Mouse (Mus musculus) retina, embryonic 14.5 days (tissue): ENCODE measurements around the gene Espn.

Experiments
- DNase-seq: peaks from one replicate; pipeline ENCODE4 v3.0.0-alpha.2; 2015; ENCODE audit warnings: low spot score

Espn gene

DNA sequence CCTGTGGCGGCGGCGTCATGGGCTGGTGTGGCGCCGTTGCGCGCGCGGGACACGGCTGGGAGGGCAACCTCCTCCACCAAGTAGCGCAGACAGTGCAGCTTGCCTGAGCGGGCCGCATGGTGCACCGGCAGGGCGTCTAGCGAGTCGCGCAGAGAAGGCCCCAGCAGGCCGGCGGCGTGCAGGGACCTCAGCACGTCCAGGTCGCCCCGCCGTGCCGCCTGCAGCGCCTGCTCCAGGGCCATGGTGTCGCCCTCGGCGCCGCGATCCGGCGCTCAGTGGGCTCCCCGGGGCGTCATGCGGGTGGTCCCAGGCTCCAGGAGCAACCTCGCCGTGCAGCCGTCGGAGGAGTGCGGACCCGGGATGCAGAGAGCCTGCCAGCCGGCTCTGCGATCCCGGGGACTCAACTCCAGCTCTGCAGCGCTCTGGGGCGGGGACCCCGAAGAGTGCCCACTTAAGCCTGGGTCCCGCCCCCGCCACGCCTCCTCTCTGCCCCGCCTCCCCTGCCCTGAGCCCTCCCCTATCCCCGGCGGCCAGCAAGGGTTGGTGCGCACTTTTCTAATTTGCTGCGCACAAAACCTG is at the start of gene Espn:
Espn (minus strand) TSS at position 406 of the 579 bp plus-strand sequence.
- peak; percentile 74 for DNase-seq

DNA sequence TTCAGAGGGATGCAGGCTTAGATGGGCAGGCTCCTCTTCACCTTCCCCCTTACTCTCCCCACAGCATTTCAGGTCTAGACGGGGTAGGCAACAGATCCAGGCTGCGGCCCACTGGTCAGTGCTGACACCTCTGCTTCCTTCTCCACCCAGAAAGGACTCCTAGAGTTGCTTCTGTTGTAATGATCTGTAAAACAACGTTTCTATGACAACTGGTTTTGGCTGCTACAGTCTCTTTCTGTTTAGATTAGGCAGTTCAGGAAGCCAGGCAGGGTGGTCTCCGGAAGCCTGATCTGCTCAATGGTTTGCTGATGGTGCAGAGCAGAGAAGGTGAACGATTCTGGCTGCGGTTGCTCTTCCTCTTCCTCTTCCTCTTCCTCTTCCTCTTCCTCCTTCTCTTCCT is 49.3 kb upstream of the Espn start:
- DNase-seq: no peak

DNA sequence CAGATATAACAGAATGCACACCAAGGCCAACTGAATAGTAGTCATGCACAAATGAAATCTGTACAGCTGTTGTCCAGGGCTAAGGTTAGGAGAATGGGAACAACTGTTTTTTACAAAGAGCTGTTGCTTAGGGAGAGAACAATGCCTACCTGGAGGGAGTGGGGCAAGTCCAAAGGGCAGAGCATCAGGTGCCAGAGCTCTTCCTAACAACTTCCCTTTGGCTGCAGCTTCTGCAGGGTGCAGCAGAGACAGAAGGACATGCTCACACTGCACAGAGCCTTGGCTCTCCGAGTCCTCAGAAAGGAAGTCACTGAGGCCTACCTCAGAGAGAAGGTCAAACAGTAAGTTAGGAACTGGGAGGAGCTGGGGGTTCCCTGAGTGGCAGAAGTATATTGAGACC is 47.4 kb upstream of the Espn start:
- no peak for DNase-seq

DNA sequence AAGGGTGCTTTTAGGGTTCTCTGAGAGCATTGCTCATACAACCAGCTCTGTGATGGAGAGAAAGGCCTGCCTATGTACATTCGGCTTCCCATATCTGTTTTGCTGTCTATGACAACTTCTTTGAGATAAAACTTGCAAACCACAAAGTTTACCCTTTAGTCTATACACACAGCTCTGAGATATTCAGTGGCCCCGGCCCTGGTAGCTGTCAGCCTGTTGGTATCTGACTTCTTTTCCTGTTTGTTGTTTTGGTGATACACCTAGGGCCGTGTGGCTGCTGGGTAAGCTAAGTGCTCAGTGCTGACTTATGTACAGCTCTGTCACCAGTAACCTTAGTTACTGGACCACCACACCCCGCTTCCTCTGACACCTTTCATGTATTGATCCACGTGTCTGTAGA is 45.4 kb upstream of the Espn start:
- no peak for DNase-seq

DNA sequence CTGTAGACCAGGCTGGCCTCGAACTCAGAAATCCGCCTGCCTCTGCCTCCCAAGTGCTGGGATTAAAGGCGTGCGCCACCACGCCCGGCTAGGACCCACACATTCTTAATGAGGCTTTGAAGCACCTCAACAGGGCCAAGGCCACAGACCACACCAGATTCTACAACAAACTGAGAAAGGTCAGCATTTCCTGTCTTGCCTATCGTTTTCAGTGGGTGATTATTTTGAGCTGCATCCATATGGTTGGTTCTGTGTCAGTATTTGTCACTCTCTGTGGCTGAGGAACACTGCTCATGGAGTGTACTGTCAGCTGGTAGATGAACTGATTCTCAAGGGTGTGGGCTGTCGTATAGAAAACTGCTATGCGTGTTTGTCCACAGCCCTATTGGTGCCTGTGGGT is 44.1 kb upstream of the Espn start:
- no peak for DNase-seq

DNA sequence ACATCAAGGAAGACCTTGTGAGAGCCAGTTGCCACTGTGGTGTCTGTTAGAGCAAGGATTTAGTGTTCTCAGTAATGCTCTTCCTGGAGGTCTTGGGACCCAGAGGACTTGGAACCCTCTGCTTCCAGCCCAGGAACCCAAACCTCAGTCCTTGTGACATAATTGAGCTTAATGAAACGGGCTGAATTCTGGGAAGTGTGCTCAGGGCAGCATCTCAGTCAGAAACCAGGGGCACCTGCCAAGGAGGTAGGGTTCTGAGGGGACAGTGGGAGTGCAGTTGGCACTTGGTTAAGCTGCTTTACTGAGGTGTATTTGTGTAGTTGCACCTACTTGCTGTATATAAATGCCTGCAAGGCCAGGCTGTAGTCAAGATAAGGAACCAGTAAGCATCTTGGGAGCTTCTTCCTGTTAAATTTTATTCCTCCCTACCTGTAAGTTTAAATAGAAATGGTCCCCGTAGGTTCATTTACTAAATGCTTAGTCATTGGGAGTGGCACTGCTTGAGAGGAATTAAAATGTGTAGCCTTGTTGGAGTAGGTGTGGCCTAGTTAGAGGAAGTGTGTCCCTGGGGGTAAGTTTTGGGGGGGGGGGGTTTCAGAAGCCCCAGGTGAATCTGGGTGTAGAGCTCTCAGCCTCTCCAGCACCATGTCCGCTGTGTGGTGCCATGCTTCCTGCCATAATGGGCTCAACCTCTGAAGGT is 42.5 kb upstream of the Espn start:
- DNase-seq: no peak

DNA sequence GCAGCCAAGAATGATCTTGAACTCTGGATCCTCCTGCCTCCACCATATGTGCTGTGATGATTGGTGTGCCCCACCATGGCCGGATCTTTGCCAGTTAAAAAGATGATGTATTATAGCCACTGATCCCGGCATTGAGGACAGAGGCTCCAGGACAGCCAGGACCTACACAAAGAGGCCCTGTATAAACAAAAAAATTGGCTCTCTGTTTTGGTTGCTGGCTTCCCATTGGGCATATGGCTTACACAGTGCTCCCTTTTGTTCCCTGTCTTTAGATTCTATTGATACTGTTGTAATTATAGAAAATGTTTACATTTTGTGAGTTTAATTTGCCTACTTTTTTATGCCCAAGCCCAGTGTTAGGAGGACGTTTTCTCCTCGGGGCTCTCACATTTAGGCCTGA is 40.4 kb upstream of the Espn start:
- no peak for DNase-seq

DNA sequence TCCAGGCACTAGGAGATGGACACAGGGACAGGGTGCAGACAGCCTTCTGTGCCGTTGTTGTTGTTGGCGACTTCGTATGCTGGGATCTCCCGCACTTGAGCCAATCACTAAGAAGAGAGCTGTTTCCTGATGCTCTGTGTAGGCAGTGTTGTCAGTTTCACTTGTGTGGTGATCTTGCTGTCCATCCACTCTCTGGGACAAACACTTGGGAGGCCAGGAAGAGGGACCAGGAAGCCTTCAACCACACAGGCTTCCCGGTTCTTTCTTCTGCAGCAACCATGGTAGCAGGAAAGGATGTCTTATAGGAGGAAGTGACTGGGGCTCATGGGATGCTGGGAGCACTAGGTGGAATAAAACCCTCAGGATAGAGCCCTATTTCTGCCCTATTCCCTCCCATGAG is 38.5 kb upstream of the Espn start:
- DNase-seq: no peak

DNA sequence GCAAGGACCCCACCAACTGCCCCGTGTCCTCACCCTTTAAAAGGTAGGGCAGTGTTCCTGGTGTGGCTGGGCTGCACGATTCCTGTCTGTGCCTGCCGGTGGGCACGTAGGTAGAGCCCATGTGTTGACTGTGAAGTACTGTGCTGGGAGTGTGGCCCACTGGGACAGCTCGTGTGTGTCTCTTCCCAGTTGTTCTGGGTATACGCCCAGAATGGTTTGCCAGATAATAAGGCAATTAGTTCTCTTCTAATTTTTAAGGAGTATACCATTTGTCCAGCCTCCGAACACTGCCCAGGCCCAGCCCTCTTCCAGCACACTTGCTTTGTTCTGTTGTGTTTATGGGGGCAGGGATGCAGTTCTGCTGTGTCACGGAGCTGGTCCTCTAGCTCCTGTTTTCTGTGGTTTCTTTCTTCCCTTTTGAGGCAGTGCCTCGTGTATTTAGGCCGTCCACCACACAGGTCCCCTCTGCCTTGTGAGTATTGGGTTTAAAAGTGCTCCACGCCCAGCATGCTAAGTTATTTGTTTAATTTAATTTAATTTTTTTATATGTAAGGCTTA is 38.0 kb upstream of the Espn start:
- no peak for DNase-seq

DNA sequence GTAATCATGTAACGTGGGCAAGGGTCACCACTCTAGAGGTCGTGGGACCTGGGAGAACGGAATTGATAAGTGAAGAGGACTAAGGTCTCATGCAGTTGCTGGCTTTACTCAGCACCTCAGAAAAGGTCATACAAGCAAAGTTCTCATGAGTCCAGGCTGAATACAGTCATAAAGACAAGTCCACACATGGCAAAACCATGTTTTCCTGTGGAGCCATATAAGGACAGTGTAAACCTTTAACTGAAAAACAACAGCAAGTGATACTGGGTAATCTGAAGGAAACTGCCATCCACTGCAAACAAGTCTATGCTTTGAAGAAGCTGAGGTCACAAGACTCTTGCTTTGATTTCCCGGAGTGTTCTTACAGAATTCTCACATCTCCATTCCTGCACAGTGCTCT is 37.5 kb upstream of the Espn start:
- DNase-seq: no peak

DNA sequence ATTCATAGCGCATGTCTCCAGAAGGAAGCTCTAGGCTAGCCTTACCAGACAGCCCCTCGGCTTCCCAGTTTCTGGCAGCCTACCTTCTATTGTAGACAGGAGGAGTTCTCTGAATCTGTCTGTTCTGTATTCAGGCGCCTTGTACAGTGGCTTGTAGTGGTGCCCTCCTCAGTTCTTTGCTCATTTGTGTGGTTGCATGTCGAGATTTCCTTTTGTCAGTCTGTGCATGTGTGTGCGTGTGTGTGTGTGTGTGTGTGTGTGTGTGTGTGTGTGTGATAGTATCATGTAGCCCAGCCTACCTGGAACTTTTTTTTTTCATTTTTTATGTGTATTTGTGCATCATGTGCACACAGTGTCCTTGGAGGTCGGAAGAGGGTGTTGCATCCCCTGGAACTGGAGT is 36.9 kb upstream of the Espn start:
- DNase-seq: no peak

DNA sequence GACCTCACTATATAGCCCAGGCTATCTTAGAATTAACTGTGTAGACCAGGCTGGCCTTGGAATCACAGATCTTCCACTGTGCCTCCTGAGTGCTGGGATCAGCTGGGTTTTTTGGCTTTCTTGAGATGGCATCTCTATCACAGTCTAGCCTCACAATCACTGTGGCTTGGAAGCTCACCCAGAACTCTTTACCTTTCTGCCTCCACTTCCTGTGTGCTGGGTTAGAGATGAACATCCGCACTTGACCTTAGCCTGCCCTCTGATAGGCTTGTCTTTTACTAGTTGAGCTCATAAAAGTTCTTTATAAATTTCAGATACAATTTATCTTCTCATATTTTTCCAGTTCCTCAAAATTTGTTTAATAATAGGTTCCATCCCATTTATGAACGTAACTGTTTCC is 36.5 kb upstream of the Espn start:
- DNase-seq: no peak

DNA sequence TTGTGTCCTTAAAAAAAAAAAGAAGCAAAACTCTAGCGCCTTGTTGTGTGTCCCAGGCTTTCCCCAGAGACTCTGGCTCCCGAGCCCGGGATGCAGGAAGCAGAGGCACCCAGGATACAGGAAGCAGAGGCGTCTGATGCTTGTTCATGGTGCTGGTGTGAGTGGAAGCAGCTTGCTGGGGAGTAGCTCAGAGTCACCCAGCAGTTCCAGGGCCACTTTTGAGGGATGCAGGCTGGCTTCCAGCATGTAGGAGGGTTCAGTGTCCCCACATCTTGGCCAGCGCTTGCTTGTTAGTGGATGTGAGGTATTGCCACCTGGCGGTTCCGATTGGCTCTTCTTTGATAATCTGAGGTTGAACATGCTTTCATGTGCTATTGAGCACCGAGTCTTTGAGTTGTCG is 35.0 kb upstream of the Espn start:
- DNase-seq: no peak

DNA sequence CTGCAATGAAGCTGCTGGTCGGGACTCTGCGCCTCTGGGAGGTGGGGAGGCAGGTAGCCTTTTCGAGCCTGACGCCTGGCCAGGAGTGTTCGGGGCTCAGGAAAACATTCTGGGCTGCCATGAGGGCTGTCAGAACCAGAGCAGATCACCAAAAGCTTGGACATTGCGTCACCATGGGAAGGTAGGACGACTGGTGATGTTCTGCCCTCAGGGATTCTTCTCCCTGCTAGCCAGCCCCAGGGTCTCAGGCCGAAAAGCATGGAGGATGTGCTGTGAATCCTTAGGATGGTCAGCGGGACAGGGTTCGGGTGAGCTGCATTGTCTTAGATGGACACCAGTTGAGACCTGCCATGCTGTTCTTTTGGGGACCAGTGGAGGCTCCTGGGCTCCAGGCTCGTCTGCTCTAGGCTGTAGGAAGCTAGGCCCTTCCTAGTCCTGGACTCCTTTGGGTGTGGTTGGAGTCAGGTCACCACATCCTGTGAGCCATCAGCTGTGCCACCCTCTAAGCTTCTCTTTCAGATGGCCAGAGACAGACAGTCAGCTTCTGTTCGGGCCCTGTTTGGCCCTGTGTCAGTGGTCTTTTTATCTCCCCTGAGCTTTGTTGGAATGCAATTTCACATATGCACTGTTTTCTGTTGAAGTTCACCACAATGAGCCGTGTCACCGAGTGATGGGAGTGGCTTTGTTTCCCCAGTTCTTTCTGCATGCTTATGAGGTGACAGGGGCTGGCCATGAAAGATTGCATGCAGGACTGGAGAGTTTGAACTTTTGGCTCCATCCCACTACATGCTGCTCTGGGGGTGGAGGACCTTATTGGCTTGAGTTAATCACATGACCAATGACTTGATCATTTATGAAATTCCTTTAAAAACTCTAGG is 34.3 kb upstream of the Espn start:
- no peak for DNase-seq

DNA sequence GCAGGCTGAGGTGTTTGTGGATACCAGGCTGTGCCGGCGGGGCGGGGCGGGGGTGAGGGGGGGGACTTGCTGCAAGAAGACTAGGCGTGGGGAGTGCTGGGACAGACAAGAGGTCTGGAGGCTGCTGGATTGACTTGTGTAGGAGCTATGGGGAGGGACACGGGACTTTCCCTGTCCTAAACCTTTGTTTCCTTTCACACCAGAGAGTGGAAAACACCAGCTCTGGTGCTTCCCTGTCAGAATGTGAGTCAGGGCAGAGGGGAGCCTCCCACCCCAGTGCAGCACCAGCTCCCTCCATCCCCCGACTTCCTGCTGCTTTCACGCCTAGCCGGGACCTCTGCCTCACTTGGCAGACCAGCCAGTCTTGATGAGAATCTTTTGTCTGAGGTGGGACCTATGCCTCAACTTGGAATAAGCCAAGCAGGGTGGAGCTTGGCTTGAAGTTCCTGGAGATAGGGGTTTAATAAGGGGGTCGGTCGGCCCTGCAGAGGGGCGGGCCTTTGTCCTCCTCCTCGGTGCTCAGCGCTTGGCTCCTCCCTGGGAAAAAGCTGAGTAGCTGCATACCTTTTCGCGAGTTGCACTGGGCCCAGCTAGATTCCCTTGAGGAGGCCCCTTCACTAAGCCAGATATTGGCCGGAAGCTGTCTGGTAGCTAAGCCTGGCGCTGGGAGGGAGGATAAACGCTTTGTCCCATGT is 33.5 kb upstream of the Espn start:
- DNase-seq: peak; percentile 48

DNA sequence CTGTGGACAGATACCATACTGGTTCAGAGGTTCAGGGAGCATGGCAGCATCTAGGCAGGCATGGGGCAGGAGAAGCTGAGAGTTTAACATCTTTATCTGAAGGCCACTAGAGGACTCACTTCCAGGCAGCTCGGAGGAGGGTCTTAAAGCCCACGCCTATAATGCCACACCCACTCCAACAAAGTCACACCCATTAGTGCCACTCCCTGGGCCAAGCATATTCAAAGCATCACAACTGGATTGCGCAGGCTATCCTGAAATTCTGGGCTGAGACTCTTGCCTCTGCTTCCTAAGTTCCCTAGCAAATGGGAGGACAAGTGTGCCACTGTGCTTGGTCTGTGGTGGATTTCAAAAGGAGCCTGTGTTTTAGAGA is 33.0 kb upstream of the Espn start:
- DNase-seq: peak; percentile 74

DNA sequence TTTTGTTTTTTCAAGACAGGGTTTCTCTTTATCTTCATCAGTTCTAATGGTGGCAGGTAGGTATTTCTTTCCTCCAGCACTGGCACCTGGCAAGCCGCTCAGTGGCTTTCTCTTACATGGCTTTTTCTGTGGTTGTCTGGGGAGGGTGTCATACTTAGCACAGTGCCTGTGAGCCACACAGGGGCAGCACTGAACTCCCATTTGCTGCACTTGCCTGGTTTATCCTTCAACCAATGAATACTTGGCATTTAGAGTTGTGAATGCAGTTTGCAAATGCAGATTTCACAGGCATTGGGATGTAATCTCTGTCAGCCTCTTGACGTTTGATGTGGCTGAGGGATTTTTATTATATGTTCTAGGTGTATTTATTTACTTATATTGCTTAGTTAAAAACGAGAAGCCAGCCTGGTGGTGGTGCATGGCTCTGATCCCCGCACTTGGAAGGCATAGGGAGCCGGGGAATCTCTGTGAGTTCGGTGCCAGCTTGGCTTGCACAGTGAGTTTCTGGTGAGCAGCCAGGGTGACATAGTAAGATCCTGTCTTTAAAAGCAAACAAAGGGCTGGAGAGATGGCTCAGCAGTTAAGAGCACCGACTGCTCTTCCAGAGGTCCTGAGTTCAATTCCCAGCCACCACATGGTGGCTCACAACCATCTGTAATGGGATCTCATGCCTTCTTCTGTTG is 32.3 kb upstream of the Espn start:
- no peak for DNase-seq

DNA sequence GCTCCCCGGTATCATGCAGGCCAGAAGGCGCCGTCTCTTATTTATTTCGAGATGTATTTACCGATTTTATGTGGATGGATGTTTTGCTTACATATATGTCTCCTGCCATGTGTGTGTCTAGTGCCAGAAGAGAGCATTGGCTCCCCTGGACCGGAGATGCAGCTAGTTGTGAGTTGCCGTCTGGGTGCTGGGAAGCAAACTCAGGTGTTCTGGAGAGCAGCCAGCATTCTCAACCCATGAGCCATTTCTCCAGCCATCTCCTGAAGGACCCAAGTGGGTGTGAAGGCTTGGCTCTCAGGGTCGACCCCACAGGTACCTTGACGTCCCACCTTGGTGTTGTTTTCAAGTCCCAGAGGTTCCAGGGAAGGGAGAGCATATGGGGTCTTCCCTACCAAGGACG is 30.0 kb upstream of the Espn start:
- DNase-seq: no peak

DNA sequence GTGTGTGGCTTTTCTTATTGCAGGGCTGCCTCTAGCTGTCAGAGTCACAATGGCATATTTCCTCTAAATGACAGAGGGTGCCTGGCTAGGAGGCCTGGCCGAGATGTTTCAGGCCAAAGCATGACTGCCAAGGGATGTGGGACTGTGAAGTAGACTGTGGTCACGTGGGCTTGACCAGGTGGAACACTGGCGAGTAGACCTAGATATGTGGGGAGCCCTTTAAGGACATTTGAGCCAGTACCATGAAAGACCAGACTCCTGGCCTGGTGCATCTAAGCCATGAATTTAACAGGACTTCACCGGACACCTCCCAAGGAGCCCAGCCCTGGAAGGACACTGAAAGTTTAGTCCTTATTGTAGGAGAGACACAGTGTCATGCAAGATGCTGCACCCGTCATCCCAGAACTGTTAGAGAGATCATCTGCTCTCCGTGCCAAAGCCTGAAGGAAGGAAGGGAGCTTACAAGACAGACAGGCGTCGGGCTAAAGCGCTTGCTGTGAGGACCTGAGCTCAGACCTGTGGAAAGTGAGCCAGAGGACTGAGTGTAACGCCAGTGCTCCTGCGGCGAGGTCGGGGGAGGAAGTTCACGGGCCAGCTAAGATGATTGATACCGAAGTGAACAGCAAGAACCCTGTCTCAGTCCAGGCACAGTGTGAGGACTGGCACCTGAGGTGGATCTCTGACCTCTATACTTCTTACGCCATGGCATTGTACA is 27.9 kb upstream of the Espn start:
- no peak for DNase-seq

DNA sequence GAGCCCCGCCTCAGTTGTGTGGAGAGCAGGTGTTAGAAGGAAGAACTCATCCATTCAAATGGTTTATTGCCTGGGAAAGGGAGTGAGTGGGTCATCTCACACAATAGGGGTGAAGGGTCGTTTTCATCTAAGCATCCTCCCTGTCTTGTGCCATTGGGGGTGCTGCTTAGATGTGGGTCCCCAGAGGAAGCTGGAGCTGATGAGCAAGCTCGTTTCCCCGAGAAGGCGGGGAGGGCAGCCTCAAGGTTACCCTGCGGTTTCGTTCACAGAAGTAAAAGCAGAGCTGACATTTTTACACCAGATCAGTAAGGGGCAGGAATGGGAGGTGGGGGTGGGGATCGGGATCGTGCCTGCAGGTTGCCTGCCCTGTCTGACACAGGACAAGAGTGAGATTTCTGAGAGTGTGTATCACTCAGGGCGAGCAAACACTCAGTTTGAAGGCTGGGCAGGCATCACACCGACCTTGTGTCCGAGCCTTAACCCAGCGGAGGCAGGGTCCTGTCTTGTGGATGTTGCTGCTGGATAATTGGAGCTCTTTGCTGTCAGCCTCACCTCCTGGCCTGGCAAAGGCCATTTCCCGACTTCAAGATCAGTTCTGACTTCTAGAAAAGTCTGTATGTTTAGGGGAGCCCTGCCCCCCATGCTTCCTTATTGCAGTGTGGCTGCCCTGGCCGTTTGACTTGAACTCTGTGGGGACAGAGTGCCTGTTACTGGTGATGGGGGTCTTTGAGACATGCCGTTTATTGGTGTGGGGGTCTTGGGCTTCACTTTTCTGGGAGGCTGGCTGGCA is 26.9 kb upstream of the Espn start:
- no peak for DNase-seq
